Mouse (Mus musculus) regulatory T cell (primary cell): ENCODE data around the gene Rcor2.

Experiments used
- in situ Hi-C: fragments of 300-600 bp; cut with MboI, MseI; formaldehyde crosslinking; loops from one replicate; pipeline ENCODE4 v1.15.1; 2025; ENCODE audit warnings: high pct_unique_total_duplicates

The Rcor2 gene

DNA sequence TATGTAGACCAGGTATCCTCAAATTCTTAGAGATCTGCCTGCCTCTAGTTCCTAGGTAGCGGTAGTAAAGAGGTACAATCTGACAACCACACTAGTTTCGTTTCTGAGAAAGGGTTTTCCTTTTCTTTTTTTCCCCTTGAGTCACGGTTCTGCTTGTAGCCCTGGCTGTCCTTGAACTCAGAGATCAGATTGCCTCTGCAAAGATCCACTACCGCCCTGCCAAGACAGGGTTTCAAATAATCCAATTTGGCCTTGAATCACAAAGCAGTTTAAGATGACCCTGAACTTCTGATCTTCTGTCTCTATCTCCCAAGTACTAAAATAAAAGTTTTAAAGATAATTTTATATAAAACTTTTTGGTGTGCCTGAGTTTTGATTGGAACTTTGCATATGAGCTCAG lies 50.6 kb downstream of the Rcor2 start:
- in situ Hi-C loops: no loop called here

DNA sequence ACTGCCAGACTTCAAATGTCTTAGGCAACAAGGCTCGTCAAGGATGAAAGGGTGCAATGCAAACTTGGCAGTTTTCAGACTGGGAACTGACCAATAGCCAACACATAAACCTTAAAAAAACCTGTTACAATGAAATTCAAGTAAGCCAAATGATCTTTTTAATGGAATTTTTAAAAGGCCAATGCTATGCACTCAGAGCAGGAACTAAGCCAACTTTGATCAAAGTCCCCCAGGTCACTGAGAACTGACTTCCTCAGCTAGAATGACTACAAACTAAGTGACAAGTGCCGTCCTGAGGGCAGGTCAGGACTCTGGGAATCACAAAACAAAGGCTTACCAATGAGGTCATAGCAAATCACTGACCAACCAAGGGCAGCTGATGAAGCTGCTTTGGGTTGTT lies 53.1 kb downstream of the Rcor2 start:
- in situ Hi-C loops: no loop called here

DNA sequence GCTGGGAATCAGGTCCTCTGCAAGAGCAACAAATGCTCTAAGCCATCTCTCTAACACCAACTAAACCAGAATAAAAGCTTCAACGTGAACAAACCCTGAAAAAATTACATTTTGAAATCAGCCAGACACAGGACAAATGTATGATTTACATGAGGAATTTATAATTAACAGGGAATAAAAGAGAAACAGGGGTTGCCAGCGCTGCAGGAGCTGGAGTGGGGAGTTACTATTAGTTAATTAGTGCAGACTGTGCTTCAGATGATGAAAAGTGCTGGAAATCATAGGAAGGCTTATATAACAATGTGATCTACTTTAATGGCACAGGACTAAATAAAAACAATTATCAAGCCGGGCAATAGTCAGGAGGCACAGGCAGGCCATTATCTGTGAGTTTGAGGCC lies 54.3 kb downstream of the Rcor2 start:
- in situ Hi-C loops: no loop called here
